Mouse (Mus musculus) midbrain, embryonic 15.5 days (tissue): ENCODE results near the gene Chic1. TPM values are rescaled to one million over a fixed set of nuclear protein-coding genes. Genes with fewer than 3 reads are reported as not detected.

Source experiments
- ATAC-seq: fragments of 200-750 bp; cut with Nextera tagmentation; replicated peaks from 2 replicates; pipeline ENCODE4 v1.8.0; 2017; ENCODE audit warnings: moderate TSS enrichment
- H3K27ac ChIP-seq: fragments of 300-500 bp; sonication (generic); 2 replicates; pipeline ENCODE4 v1.5.1; 2015; ENCODE audit warnings: mild to moderate bottlenecking, inconsistent platforms
- H3K27me3 ChIP-seq: fragments of 300-500 bp; sonication (generic); replicated peaks from 2 replicates; pipeline ENCODE4 v1.6.1; 2015; ENCODE audit warnings: inconsistent platforms
- H3K36me3 ChIP-seq: fragments of 300-500 bp; sonication (generic); replicated peaks from 2 replicates; pipeline ENCODE4 v1.6.1; 2015; ENCODE audit warnings: inconsistent platforms
- H3K4me1 ChIP-seq: fragments of 300-500 bp; sonication (generic); 2 replicates; pipeline ENCODE4 v1.6.1; 2015; ENCODE audit warnings: inconsistent platforms
- H3K4me2 ChIP-seq: fragments of 300-500 bp; sonication (generic); 2 replicates; pipeline ENCODE4 v1.6.1; 2015; ENCODE audit warnings: inconsistent platforms, mild to moderate bottlenecking, moderate library complexity
- H3K4me3 ChIP-seq: fragments of 300-500 bp; sonication (generic); 2 replicates; pipeline ENCODE4 v1.5.1; 2015; ENCODE audit warnings: mild to moderate bottlenecking, inconsistent platforms
- H3K9ac ChIP-seq: fragments of 300-500 bp; sonication (generic); 2 replicates; pipeline ENCODE4 v1.6.1; 2015; ENCODE audit warnings: mild to moderate bottlenecking, inconsistent platforms
- H3K9me3 ChIP-seq: fragments of 300-500 bp; sonication (generic); 2 replicates; pipeline ENCODE4 v1.6.1; 2016; ENCODE audit warnings: inconsistent platforms
- WGBS: fragments of 180-500 bp; shearing (Covaris S2); methylation state at CpG from one replicate; pipeline ENCODE4 v1.1.7; 2015; ENCODE audit warnings: mixed read lengths; 5-methylcytosine and 5-hydroxymethylcytosine counted together
- polyA plus RNA-seq: library from polyadenylated mRNA; unstranded; fragments of >200 nt; fragmentation: Nextera tagmentation; extraction: Ambion mirVana; gene quantifications from 2 replicates; pipeline ENCODE4 v1.2.1, GENCODE M21; 2015

Chic1 gene
- polyA plus RNA-seq, 1 experiment from 2014 or later, result 8.3 TPM

GRCm38 (mm10) chrX:103368650-103369049 lies 12.4 kb downstream of the Chic1 start:
- Histone ChIP-seq H3K36me3 (no peaks in the 10 kb centered on the region), H3K27ac (no peak overlapping the region), H3K4me3 (no peak overlapping the region), H3K9ac (no peak overlapping the region), H3K4me2 (no peak overlapping the region), H3K27me3 (peaks cover 17% of the 10 kb centered on the region; the same call in 1 of the 2 replicates), H3K9me3 (no peaks in the 10 kb centered on the region), H3K4me1 (0 out of 2 replicates have a peak, but pooled peaks cover 3% of the 10 kb centered on the region)
- 65% methylated on average over 3 of the region's 3 CpGs for WGBS
- no peak for ATAC-seq

GRCm38 (mm10) chrX:103371221-103371620 lies 14.9 kb downstream of the Chic1 start:
- H3K27me3 ChIP-seq, result peaks cover 18% of the 10 kb centered on the region; the same call in 1 of the 2 replicates
- 74% methylated on average over 2 of the region's 2 CpGs for WGBS

GRCm38 (mm10) chrX:103371627-103372026 lies 15.4 kb downstream of the Chic1 start:
- ATAC-seq, result no peak
- WGBS, result 38% methylated on average over 2 of the region's 2 CpGs

More at GRCm38 (mm10) chrX:103371221-103371620, 14.9 kb downstream of the Chic1 start:
- Histone ChIP-seq H3K9ac (no peak overlapping the region), H3K4me2 (no peak overlapping the region), H3K36me3 (no peaks in the 10 kb centered on the region), H3K4me1 (0 out of 2 replicates have a peak, but pooled peaks cover 1% of the 10 kb centered on the region), H3K4me3 (no peak overlapping the region), H3K27ac (no peak overlapping the region), H3K9me3 (no peaks in the 10 kb centered on the region)
- no peak for ATAC-seq

GRCm38 (mm10) chrX:103374250-103374649 lies 18.0 kb downstream of the Chic1 start:
- ATAC-seq, result no peak
- Histone ChIP-seq H3K36me3 (no peaks in the 10 kb centered on the region), H3K27ac (no peak overlapping the region), H3K9ac (no peak overlapping the region), H3K27me3 (peaks cover 17% of the 10 kb centered on the region), H3K4me2 (no peak overlapping the region), H3K9me3 (no peaks in the 10 kb centered on the region), H3K4me1 (no peaks in the 10 kb centered on the region), H3K4me3 (no peak overlapping the region)
- 60% methylated on average over 5 of the region's 5 CpGs for WGBS

More at GRCm38 (mm10) chrX:103371627-103372026, 15.4 kb downstream of the Chic1 start:
- Histone ChIP-seq H3K4me3 (no peak overlapping the region), H3K36me3 (no peaks in the 10 kb centered on the region), H3K4me2 (no peak overlapping the region), H3K27me3 (peaks cover 21% of the 10 kb centered on the region; the same call in 1 of the 2 replicates), H3K27ac (no peak overlapping the region), H3K9ac (no peak overlapping the region), H3K9me3 (no peaks in the 10 kb centered on the region), H3K4me1 (no peaks in the 10 kb centered on the region)

GRCm38 (mm10) chrX:103384528-103384927 lies 28.3 kb downstream of the Chic1 start:
- no peak overlapping the region for H3K4me2 ChIP-seq
- no peaks in the 10 kb centered on the region for H3K36me3 ChIP-seq
- H3K9ac ChIP-seq, result no peak overlapping the region
- peaks cover 26% of the 10 kb centered on the region for H3K27me3 ChIP-seq
- 79% methylated on average over 3 of the region's 3 CpGs for WGBS
- H3K4me3 ChIP-seq, result no peak overlapping the region
- ATAC-seq, result no peak
- H3K9me3 ChIP-seq, result no peaks in the 10 kb centered on the region
- no peaks in the 10 kb centered on the region for H3K4me1 ChIP-seq
- H3K27ac ChIP-seq, result no peak overlapping the region

GRCm38 (mm10) chrX:103388131-103388530 lies 31.9 kb downstream of the Chic1 start:
- H3K4me2 ChIP-seq, result no peak overlapping the region
- no peak for ATAC-seq
- WGBS, result 82% methylated on average over 3 of the region's 3 CpGs
- peaks cover 22% of the 10 kb centered on the region for H3K27me3 ChIP-seq
- no peaks in the 10 kb centered on the region for H3K36me3 ChIP-seq
- no peaks in the 10 kb centered on the region for H3K4me1 ChIP-seq
- no peaks in the 10 kb centered on the region for H3K9me3 ChIP-seq
- H3K9ac ChIP-seq, result no peak overlapping the region
- no peak overlapping the region for H3K4me3 ChIP-seq
- no peak overlapping the region for H3K27ac ChIP-seq

GRCm38 (mm10) chrX:103393841-103394240 lies 37.6 kb downstream of the Chic1 start:
- Histone ChIP-seq H3K9ac (no peak overlapping the region), H3K4me3 (no peak overlapping the region), H3K9me3 (no peaks in the 10 kb centered on the region), H3K4me2 (no peak overlapping the region), H3K27me3 (peaks cover 28% of the 10 kb centered on the region), H3K36me3 (no peaks in the 10 kb centered on the region), H3K27ac (no peak overlapping the region), H3K4me1 (no peaks in the 10 kb centered on the region)
- 96% methylated on average over 1 of the region's 1 CpGs for WGBS
- no peak for ATAC-seq

GRCm38 (mm10) chrX:103405021-103405420 lies 48.7 kb downstream of the Chic1 start:
- no peak overlapping the region for H3K9ac ChIP-seq
- 42% methylated on average over 13 of the region's 13 CpGs for WGBS
- no peak overlapping the region for H3K4me3 ChIP-seq
- no peaks in the 10 kb centered on the region for H3K36me3 ChIP-seq
- no peak overlapping the region for H3K4me2 ChIP-seq
- no peaks in the 10 kb centered on the region for H3K4me1 ChIP-seq
- H3K27ac ChIP-seq, result no peak overlapping the region
- no peak for ATAC-seq
- H3K27me3 ChIP-seq, result peaks cover 29% of the 10 kb centered on the region
- H3K9me3 ChIP-seq, result no peaks in the 10 kb centered on the region

GRCm38 (mm10) chrX:103414167-103414566 lies 57.9 kb downstream of the Chic1 start, which contains the start of gene Tsx:
TSS of gene Tsx (plus strand) at chrX:103414467.
- WGBS, result 87% methylated on average over 5 of the region's 5 CpGs
- peaks cover 37% of the 10 kb centered on the region for H3K27me3 ChIP-seq

GRCm38 (mm10) chrX:103421710-103422109 lies 65.4 kb downstream of the Chic1 start, which contains the start of gene Gm26992:
TSS of gene Gm26992 (plus strand) at chrX:103422010.
- no peak within 1 kb of the TSS for H3K9ac ChIP-seq
- H3K4me1 ChIP-seq, result no peaks in the 10 kb centered on the region
- no peak for ATAC-seq
- H3K36me3 ChIP-seq, result no peaks in the 10 kb centered on the region
- no peak within 1 kb of the TSS for H3K4me3 ChIP-seq
- H3K27ac ChIP-seq, result no peak within 1 kb of the TSS
- WGBS, result 87% methylated on average over 2 of the region's 2 CpGs
- H3K4me2 ChIP-seq, result no peak within 1 kb of the TSS
- peaks cover 34% of the 10 kb centered on the region for H3K27me3 ChIP-seq
- H3K9me3 ChIP-seq, result no peaks in the 10 kb centered on the region

More at GRCm38 (mm10) chrX:103414167-103414566, 57.9 kb downstream of the Chic1 start, which contains the start of gene Tsx:
- no peak within 1 kb of the TSS for H3K4me2 ChIP-seq
- no peaks in the 10 kb centered on the region for H3K4me1 ChIP-seq
- H3K9ac ChIP-seq, result no peak within 1 kb of the TSS
- H3K36me3 ChIP-seq, result no peaks in the 10 kb centered on the region
- no peak within 1 kb of the TSS for H3K27ac ChIP-seq
- no peak within 1 kb of the TSS for H3K4me3 ChIP-seq
- no peaks in the 10 kb centered on the region for H3K9me3 ChIP-seq
- no peak for ATAC-seq

- 79% methylated on average over 7 of the region's 7 CpGs for WGBS
- Histone ChIP-seq H3K4me1 (no peaks in the 10 kb centered on the region), H3K4me2 (no peak overlapping the region), H3K27me3 (peaks cover 22% of the 10 kb centered on the region), H3K4me3 (no peak overlapping the region), H3K9me3 (no peaks in the 10 kb centered on the region), H3K27ac (no peak overlapping the region), H3K36me3 (no peaks in the 10 kb centered on the region), H3K9ac (no peak overlapping the region)
- ATAC-seq, result no peak
Observed at GRCm38 (mm10) chrX:103427677-103428076, 71.4 kb downstream of the Chic1 start.

GRCm38 (mm10) chrX:103432293-103432692 lies 76.0 kb downstream of the Chic1 start:
- H3K4me1 ChIP-seq, result no peaks in the 10 kb centered on the region
- H3K27ac ChIP-seq, result no peak overlapping the region
- no peaks in the 10 kb centered on the region for H3K9me3 ChIP-seq
- no peak overlapping the region for H3K9ac ChIP-seq
- no peak overlapping the region for H3K4me2 ChIP-seq
- 71% methylated on average over 7 of the region's 7 CpGs for WGBS
- no peaks in the 10 kb centered on the region for H3K36me3 ChIP-seq
- H3K27me3 ChIP-seq, result peaks cover 25% of the 10 kb centered on the region
- ATAC-seq, result no peak
- H3K4me3 ChIP-seq, result no peak overlapping the region

GRCm38 (mm10) chrX:103438023-103438422 lies 81.7 kb downstream of the Chic1 start:
- H3K27me3 ChIP-seq, result peaks cover 44% of the 10 kb centered on the region
- ATAC-seq, result no peak
- H3K4me1 ChIP-seq, result no peaks in the 10 kb centered on the region
- H3K4me3 ChIP-seq, result no peak overlapping the region
- WGBS, result 15% methylated on average over 9 of the region's 9 CpGs
- H3K4me2 ChIP-seq, result no peak overlapping the region; the same call in 1 of the 2 replicates
- H3K9me3 ChIP-seq, result no peaks in the 10 kb centered on the region
- H3K9ac ChIP-seq, result no peak overlapping the region
- no peak overlapping the region for H3K27ac ChIP-seq
- no peaks in the 10 kb centered on the region for H3K36me3 ChIP-seq
